Mouse (Mus musculus): ENCODE measurements around the gene Sparc.
A peak's percentile ranks its signal among the peaks of the same experiment; 100 is the strongest.

The Sparc gene

GRCm38 (mm10) chr11:55422978-55423377, at the start of gene Sparc:
TSS of gene Sparc (minus strand) at chr11:55423183.
- no peak for DNase-seq

- DNase-seq, result no peak
Observed at GRCm38 (mm10) chr11:55471467-55471866, 48.5 kb upstream of the Sparc start.

DNA sequence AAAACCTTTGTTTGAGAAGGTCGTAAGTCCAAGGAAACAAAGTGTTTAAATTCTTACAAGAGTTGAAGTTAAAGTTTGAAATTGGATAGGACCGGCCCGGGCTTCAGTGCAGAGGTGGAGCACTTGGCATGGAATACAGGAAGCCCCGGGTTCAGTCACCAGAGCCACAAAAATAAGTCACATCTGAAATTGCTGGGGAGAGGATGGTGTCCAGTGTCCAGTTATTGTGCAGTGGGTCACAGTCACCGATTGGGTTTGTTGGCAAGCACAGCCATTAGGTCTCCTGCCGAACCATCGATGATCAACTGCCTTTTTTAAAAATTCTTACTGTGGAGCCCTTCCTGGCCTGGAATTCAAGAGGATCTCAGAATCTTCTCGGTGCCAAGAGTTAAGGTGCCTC, 47.8 kb upstream of the Sparc start:
- DNase-seq, result no peak

- peak in 1 of 2 experiments; percentile 38 for DNase-seq
Observed at GRCm38 (mm10) chr11:55469923-55470691, 47.1 kb upstream of the Sparc start.

DNA sequence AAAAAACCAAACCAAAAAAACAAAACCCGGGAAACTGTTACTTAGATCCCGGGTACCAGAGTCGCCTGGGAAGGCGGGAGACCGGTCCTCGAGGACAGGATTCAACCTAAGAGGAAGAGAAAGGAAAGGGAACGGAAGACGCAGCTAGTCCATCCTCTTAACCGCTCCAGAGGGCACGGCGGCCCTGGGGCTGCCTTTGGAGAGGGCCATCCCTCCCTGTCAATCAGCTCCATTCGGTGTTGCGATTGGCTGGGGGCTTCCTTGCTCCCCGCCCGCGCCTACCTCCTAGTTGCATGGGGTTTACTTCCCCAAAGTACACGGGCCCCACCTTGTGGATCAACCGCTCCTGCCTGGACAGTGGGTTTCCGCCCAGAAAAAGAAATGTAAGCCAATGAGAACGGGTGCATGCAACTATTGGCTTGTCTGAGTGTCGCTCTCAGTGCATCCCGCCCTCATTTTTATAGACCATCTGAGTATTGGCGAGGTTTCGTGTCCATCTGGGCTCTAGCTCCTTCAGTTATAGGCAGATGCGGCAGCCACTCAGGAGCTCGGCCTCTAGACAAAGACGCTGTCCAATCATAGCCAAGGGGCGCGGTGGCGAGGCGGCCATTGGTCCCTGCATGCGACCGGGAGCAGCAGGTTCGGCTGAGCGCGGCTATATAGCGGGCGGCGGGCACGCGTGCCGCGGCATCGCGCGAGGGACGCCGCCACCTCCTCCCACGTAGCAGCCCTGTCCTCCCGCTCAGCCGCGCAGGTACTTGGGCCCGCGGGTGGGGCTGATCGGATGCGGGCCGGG, 46.3 kb upstream of the Sparc start, which contains the start of gene G3bp1:
Gene G3bp1, plus strand, starts transcription at position 638 of the 796 bp plus-strand sequence.
- DNase-seq, result peak; percentile 99 to 100

DNA sequence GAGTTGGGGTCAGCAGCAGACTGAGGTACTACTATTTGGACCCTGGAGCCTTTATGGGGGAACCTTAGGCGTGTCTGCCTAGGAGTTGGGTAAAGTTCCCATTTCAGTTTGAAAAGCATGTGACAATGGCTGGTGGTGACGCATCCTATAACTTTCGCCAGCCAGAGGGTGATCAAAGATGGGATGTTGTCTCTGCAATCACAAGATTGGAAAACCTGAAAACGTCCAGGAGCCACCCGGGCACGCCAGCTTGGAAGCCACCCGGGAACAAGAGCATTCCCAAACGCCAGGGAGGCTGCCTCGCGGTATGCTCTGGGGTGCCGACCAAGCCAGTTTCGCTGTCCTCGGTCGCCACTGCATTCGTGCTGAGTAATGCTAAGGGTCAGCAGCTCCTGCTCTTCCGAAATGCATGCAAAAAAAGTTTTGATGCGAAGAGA, 45.6 kb upstream of the Sparc start:
- DNase-seq, result peak in 1 of 2 experiments; percentile 33

DNA sequence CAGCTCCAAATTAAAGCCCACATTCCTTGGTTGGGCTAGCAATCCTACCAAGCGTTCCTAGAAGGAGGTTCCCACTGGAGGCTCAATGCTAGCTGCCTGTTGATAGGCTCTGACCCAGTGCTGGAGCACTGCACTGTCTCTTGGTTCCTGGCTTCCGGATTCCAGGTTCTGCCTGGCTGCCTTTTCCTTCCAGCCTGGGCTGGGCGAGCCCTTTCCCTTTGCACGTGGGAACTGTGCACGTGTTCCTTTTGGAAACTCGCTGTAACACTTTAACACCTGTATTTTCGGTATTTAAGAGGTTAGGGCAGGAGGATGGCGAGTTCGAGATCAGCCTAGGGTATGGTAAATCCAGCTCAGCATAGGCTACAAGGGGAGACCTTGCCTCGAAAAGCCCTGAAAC, 45.0 kb upstream of the Sparc start:
- DNase-seq, result peak in 1 of 2 experiments; percentile 13

GRCm38 (mm10) chr11:55465177-55465576, 42.2 kb upstream of the Sparc start:
- DNase-seq, result no peak

- no peak for DNase-seq
Observed at GRCm38 (mm10) chr11:55464707-55465106, 41.7 kb upstream of the Sparc start.

GRCm38 (mm10) chr11:55462149-55462548, 39.2 kb upstream of the Sparc start:
- DNase-seq, result no peak

DNA sequence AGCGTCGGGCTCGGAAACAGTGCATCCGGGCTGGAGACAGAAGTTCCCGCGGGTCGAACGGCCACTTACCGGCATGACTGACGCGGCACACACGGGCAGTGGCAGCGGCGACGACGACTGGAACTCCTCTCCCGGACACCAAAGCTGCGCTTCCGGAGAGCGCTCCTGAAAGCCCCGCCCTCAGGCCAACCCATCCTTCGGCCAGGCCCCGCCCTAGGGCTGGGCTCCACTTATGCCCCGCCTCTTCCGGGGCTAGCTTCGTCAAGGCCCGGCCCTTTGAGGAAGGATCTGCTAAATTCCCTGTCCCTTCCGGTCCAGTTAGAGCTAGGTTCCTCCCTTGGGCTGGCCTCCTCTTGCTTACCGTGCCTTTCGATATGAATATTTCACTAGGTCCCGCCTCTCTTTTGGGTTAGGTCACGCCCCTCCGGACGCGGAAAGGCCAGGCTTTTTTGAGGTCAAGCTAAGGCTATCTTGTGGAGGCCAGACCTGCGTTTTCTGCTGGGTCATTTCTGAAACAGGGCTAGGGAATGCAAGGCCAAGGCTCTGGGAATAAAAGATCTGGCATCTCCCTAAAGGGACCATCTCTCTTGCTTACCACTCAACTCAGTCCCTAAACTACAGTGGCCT, 38.1 kb upstream of the Sparc start, which contains the start of gene Atox1:
Gene Atox1, minus strand, starts transcription at position 221 of the 627 bp plus-strand sequence.
- DNase-seq, result peak; percentile 84 to 86

GRCm38 (mm10) chr11:55460559-55461018, 37.6 kb upstream of the Sparc start:
- DNase-seq, result no peak

DNA sequence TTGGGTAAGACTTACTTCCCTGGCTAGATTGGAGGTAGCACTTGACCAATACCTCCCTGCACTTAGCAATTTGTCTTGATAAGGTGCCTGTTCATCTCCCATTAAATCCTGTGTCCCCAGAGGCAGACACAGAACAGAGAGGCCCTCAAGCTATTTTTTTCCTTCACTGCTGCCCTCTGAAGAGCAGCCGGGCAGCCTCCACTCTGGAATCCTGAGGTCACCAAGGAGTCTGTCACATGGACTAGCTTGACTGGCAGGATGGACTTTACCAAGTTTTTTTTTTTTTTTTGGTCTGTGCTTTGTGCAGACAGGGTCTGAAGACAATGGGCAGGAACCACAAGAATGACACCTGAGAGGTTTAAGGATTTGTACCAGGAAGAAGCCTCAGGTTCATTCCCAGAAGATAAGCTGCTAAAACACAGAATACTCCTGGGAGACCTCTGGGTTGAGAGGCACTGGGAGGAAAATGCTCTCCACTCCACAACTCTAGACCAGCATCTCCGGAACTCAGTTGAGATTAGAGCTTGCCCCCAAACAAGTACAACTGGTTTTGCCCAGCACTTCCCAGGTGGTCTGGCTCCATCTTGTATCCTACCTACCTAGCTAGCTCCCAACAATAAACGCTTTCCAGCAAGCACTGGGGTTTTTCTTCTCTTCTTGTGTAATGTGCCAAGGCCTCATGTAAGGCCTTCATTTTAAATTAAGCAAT, 37.0 kb upstream of the Sparc start:
- DNase-seq, result no peak

GRCm38 (mm10) chr11:55458501-55458900, 35.5 kb upstream of the Sparc start:
- no peak for DNase-seq

DNA sequence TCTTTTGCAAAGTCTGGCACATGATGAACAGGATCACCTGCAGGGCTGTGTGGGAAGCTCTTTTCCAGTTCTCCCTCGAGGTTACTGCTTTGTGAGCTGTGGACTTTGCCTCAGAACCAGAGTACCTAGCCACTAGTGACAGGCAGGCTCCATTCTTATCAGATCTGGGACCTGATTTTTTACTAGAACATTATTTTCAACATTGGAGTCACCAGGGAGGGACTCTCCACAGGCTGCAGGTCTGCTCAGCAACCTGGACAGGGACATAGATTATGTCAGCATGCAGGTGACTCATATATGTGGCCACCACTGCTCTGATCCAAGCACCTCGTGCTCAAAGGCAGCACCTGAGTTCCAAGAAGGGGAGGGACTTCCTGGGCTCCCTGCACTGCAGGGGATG, 32.2 kb upstream of the Sparc start:
- DNase-seq, result no peak

DNA sequence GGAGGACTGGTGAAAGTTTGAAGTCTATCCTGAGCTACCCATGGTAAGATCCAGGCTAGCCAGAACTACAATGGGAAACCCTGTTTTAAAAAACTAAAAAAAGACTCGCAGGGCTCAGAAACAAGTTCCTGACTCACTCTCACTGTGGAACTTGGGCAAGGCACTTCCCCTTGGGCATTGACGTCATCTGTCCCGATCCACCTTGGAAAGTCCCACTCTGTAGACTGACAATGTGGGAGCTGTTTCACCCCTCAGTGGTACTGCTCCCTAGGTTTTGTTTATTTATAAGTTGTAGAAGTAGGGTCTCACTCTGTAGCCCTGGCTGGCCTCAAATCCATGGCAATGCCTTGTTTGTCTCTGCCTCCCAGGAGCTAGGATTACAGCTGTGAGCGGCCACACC, 30.7 kb upstream of the Sparc start:
- DNase-seq, result no peak

- DNase-seq, result no peak
Observed at GRCm38 (mm10) chr11:55450311-55450710, 27.3 kb upstream of the Sparc start.

- DNase-seq, result no peak
Observed at GRCm38 (mm10) chr11:55449531-55449930, 26.5 kb upstream of the Sparc start.

DNA sequence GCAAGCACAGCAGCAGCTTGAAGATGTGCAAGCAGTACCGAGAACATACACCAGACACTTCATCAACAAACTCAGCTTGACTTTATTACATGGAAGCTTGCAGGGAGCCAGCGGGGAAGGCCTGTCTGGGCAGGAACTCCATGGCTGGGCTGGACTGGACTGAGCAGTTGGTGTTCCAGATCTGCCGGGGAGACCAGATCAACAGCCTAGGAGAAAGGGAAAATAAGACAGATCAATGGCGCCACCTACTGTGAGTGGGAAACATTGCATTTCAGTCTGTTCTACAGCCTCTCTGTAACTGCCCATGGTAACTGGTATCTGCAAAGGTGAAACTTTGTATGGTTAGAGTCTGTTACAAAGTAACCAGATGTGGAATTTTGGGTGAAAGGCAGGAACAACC, 23.6 kb upstream of the Sparc start:
- DNase-seq, result peak in 1 of 2 experiments; percentile 22

GRCm38 (mm10) chr11:55444772-55445171, 21.8 kb upstream of the Sparc start:
- no peak for DNase-seq

- no peak for DNase-seq
Observed at GRCm38 (mm10) chr11:55439718-55440117, 16.7 kb upstream of the Sparc start.

GRCm38 (mm10) chr11:55438031-55438430, 15.0 kb upstream of the Sparc start:
- no peak for DNase-seq

DNA sequence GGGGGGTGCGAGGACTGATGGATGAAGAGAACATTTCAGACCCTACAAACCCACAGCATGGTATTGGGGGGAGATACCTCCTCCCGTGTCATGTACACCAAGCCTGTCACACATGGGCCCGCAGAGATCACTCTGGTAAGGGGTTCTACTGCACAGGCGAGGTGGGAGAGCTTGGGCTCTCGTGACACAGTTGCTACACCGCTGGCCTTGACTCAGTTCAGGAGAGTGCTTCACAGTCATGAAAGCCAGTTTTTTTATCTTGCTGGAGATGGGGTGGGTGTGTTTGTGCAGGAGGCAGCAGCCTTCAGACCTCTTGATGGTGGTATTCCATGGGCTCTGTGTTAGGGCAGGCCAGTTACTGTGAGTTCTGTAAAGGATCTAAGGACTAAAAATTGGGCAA, 13.1 kb upstream of the Sparc start:
- DNase-seq, result no peak

All from thymus, adult 18-20 months (tissue).